Mouse (Mus musculus) gastrocnemius, postnatal 25 days (tissue): ENCODE data around the gene Mapkapk2. TPM values are rescaled to one million over a fixed set of nuclear protein-coding genes. Genes with fewer than 3 reads are reported as not detected.

Experiments used
- DNase-seq: peaks from one replicate; pipeline ENCODE4 v3.0.0; 2022
- total RNA-seq, 2 experiments: library from RNA; stranded (reverse); gene quantifications; 1 replicate in 1 of 2; 2 replicates in 1 of 2; pipeline ENCODE4 v1.2.3; 2021

Gene Mapkapk2
- total RNA-seq, 2 experiments from 2014 or later, result 193 to 219 TPM

DNA sequence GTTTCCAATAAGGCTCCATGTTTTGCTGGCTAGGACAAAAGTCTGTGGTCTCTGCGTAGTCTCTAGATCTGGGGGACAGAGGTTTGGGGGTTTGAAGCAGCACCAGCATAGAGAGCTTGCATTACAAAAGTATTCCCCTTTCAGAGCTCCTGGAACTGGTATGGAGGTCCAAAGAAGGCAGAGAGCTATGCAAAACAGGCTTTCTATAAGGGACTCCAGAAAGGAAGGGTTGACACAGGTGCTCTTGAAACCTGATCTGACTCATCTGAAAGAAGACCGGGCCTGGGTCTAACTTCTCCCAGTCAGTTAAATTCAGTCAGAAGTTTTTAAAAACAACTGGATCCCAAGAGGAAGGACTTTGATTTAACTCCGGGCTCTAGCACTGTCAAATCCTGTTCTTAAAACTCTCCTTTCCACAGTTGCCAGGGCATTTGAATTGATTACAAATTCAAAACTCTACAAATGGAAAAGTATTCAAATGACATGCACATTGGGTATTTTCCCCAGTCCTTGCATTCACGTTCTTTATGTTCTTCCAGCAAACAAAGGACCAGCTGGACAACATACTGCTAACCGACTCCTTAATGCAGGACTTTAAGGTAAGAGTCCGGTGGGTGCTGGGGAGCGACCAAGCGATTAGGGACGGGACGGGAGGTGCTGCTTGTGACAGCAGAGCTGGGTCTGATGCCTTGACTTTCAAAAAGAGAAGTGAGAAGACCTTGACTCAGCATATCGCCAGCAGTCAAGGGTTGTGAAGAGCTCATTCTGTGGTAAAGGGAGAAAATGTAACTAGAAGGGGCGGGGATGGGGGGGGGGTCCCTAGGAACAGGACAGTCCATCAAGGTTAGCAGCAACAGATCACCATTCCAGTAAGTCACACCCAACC lies 77.0 kb downstream of the Mapkapk2 start:
- DNase-seq, result no peak

GRCm38 (mm10) chr1:131019492-131020098 lies 78.0 kb downstream of the Mapkapk2 start, which contains the start of gene Il10:
Il10 (plus strand) TSS chr1:131019845.
- no peak for DNase-seq

- DNase-seq, result no peak
Measured at GRCm38 (mm10) chr1:131015879-131016278, 81.7 kb downstream of the Mapkapk2 start.

- no peak for DNase-seq
Measured at GRCm38 (mm10) chr1:131015281-131015680, 82.3 kb downstream of the Mapkapk2 start.

DNA sequence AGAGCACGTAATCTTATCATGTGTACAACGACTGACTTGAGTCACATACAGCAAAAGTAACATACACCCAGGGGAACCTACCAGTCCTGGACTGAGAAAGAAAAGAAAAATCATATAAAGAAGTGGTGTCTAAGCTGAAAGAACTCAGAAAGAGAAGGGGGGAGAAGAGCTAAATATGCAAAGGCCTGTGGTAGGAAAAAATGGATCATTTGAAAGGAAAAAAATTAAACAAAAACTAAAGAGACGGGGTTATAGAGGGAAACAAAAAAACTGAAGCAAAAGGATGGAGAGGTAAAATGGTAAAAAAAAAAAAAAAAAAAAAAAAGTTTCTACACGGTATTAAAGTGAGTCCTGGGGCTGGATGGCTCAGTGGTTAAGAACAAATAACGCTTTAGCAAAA lies 83.7 kb downstream of the Mapkapk2 start:
- DNase-seq, result no peak

DNA sequence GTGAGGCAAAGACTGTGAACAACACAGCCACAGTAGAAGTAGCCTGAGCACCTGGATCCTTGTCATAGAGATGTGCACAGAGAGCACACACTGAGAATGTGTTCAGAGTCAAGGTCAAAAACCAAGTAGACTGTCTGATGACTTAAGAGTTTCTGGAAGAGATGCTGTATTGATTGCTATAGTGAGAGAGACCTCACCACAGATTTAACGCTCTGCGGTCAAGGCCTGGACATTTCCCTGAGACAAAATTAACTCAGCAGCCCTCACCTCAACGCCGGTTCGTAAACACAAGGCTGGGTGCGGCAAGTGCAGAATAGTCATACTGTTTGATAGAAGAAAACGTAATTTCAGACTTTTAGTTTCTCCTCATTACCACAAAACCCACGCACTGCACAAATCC lies 85.1 kb downstream of the Mapkapk2 start:
- no peak for DNase-seq

DNA sequence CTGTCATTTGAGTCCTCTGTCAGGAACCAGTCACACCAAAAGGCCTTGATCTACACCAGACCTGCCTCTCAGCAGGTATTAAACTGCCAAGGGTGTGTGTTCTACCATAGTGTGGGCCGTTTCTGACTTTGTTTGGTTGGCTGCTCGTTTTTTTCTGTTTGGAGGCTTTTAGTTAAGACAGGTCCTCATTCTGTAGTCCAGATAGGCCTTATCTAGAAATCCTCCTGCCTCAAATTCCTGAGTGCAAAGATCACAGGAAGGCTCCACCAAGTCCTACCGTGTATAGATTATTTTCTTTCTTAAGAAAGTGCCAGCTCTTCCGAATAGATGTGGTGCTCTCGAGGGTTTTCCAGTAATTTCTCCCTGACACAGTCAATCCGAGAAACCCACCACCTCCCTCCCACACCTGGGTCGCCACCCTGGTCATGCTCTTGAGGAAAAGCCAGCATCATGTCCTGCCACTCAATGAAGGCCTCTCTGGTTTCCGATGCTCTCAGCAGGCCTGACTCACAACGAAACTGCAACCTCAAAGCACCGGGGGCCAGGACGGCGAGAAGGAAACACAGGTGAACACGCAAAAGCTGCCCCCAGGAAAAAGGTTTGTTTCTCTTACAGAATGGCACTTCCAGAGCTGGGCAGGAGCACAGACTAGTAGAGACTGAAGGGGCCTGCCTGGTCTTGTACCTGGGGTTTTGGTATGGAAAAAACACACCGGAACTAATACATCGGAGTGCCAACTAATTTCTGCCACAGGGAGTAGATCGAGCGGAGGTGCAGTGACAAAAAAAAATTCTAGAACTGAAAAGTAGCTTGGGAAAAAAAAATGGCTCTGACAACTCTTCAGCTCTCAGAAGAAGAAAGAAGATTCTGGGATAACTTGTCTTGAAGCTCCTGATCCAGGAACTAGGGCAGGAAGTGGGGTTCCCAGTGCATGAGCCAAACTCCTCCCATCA lies 87.1 kb downstream of the Mapkapk2 start:
- DNase-seq, result no peak

GRCm38 (mm10) chr1:131006069-131006468 lies 91.6 kb downstream of the Mapkapk2 start:
- DNase-seq, result no peak

Other genes starting within 250 kb of the Mapkapk2 start
- gene Fcmr, start 232.2 kb downstream of the Mapkapk2 start, total RNA-seq, result not detected
- not detected for gene Il24, start 210.4 kb downstream of the Mapkapk2 start, total RNA-seq
- gene Il20, start 186.4 kb downstream of the Mapkapk2 start, total RNA-seq, result not detected
- not detected for gene Il19, start 157.7 kb downstream of the Mapkapk2 start, total RNA-seq
- not detected for gene Il10, start 78.0 kb downstream of the Mapkapk2 start, total RNA-seq
- not detected for gene Dyrk3, start 40.5 kb upstream of the Mapkapk2 start, total RNA-seq
- 10 to 100 TPM; 25.8 to 30.0 TPM for gene Eif2d, start 55.4 kb upstream of the Mapkapk2 start, total RNA-seq
- gene Rassf5, start 147.4 kb upstream of the Mapkapk2 start, total RNA-seq, result under 1 TPM; 0.70 to 0.90 TPM
- gene Ikbke, start 181.8 kb upstream of the Mapkapk2 start, total RNA-seq, result 1 to 10 TPM in 1 of 2 experiments, under 1 TPM in 1; 0.95 to 1.9 TPM